Mouse (Mus musculus) heart, adult 2 months (tissue): ENCODE data around the gene Runx2. TPM values are rescaled to one million over a fixed set of nuclear protein-coding genes. Genes with fewer than 3 reads are reported as not detected.

Experiments
- DNase-seq, 2 experiments: peaks; one replicate each; pipeline ENCODE4 v3.0.0; 2021
- H3K27ac ChIP-seq: fragments of 200-600 bp; 2 replicates; pipeline ENCODE4 v1.8.1; 2022
- H3K27me3 ChIP-seq: fragments of 200-500 bp; 2 replicates; pipeline ENCODE4 v1.6.1; 2012; ENCODE audit warnings: mild to moderate bottlenecking, low read length, inconsistent platforms, mixed read lengths; ENCODE audit not compliant: control insufficient read depth, insufficient read depth
- H3K36me3 ChIP-seq: fragments of 200-500 bp; 2 replicates; pipeline ENCODE4 v1.6.1; 2012; ENCODE audit warnings: low read length, inconsistent platforms; ENCODE audit not compliant: control insufficient read depth, insufficient read depth
- H3K4me1 ChIP-seq: fragments of 200-500 bp; 2 replicates; pipeline ENCODE4 v1.6.1; 2011; ENCODE audit warnings: low read length; ENCODE audit not compliant: control insufficient read depth, insufficient read depth
- H3K4me3 ChIP-seq: fragments of 200-600 bp; 2 replicates; pipeline ENCODE4 v1.8.1; 2022
- H3K79me2 ChIP-seq: fragments of 200-500 bp; replicated peaks from 2 replicates; pipeline ENCODE4 v1.6.1; 2012; ENCODE audit warnings: mild to moderate bottlenecking, inconsistent platforms, low read length, moderate library complexity, mixed read lengths; ENCODE audit not compliant: control insufficient read depth, insufficient read depth
- H3K9ac ChIP-seq: fragments of 200-500 bp; 2 replicates; pipeline ENCODE4 v1.6.1; 2012; ENCODE audit warnings: low read depth, mild to moderate bottlenecking, control low read depth, inconsistent platforms, low read length, mixed read lengths
- CTCF ChIP-seq: fragments of 200-600 bp; IDR thresholded peaks from 2 replicates; pipeline ENCODE4 v1.8.1; 2022; ENCODE audit warnings: antibody characterized with exemption, mild to moderate bottlenecking, moderate library complexity
- EP300 ChIP-seq: fragments of 200-500 bp; IDR thresholded peaks from 2 replicates; pipeline ENCODE4 v1.6.1; 2011; ENCODE audit warnings: low read depth, low read length, control low read depth; ENCODE audit not compliant: insufficient read depth
- POLR2A ChIP-seq: fragments of 200-500 bp; IDR thresholded peaks from 2 replicates; pipeline ENCODE4 v1.6.1; 2011; ENCODE audit warnings: mild to moderate bottlenecking, low read depth, low read length, control low read depth; ENCODE audit not compliant: insufficient read depth
- WGBS: fragments of 180-500 bp; shearing (Covaris S2); methylation state at CpG from one replicate; pipeline ENCODE4 v1.1.7; 2018; 5-methylcytosine and 5-hydroxymethylcytosine counted together
- intact Hi-C: fragments of 180-260 bp; cut with DNase I; formaldehyde crosslinking; loops from one replicate; pipeline ENCODE4 v1.15.1; 2025
- polyA plus RNA-seq: library from polyadenylated mRNA; depleted of rRNA; stranded (reverse); fragments of >200 nt; gene quantifications from 2 replicates; pipeline ENCODE4 v1.2.3, GENCODE M21; 2012
- total RNA-seq, 2 experiments: library from RNA; stranded (reverse); gene quantifications; 2 replicates each; pipeline ENCODE4 v1.2.3; 2021

The Runx2 gene
- total and polyA plus RNA-seq, 3 experiments, result 0.41 to 0.76 (median 0.57) TPM

DNA sequence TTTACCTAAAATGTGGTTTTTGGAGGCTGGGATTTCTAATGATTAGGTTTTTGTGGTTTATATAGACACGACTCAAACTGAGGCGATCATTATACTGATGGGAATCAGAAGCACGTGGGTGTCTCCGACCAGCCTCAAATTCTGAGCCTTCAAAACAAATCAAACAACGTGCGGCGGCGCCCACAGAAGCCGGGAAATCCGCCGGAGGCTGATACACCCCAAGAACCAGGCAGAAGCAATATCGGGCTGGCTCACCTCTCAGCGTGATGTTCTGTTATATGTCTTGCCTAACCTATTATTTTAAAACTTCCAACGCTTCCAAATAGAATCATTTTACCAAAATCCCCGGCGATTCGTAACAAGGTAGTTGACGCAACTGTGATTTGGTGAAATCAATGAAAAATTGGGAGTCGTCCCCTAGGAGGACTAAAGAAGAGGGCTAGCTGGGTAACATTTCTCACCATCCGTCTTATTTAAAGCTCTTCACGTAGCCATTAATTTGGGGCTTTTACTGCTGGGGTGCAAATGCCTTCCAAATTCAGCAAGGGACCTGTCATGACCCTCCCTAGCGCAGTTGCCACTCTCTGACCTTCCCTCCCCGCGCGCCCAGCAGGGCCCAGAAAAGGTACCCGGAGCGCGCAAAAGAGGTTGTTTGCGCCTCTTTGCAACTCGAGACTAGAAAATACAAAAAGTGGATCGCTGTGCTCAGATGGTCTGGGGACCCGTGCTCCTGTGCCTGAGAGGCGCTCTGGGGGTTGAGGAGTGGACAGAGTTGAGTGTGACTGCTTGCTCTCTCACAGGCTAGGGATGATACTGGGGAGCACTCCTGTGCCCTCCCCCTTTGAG lies 77.1 kb downstream of the Runx2 start:
- 9% methylated on average over 33 of the region's 33 CpGs for WGBS
- Histone ChIP-seq H3K4me3 (no peak overlapping the region), H3K36me3 (no peaks in the 10 kb centered on the region), H3K4me1 (no peaks in the 10 kb centered on the region), H3K27ac (no peak overlapping the region), H3K79me2 (no peaks in the 10 kb centered on the region), H3K9ac (no peak overlapping the region), H3K27me3 (peaks cover 32% of the 10 kb centered on the region)
- TF ChIP-seq CTCF, result no peak
- TF ChIP-seq EP300, result no peak
- no peak for TF ChIP-seq POLR2A
- intact Hi-C loops, result loop anchor here (5.0 to 10.0 kb wide), 4 partner anchors 143 to 515 kb away; no protein-coding TSS in a partner anchor
- peak; percentile 9 to 40 for DNase-seq

DNA sequence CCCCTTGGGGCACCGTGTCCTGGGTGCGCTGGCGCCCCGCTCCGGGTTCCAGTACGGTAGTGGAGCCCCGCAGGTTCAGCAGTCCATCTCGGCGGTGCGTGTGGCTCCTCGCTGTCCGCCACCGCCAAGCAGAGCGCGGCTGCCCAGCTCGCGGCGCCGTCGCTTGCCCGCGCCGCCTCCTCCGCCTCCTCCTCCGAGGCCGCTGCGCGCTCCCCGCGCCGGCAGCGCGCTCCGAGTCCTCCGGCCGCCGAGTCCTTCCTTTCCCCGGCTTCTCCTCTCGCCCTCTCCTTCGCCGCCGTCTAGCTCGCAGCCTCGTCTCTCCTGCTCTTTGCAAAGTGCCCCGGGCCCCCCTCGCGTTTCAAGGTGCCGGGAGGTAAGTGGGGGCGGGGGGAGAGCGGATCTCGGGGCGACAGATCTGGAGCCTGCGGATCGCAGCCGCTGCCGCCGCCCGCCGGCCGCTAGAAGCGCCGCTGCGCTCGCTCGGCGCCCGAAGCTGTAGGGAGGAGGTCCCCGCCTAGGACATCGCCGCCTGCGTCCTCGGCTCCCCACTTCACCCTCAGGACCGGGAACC lies 78.5 kb downstream of the Runx2 start:
- DNase-seq, result peak; percentile 82
- WGBS, result under 1% methylated on average over 67 of the region's 73 CpGs
- Histone ChIP-seq H3K27ac (peak overlapping the region; percentile 33), H3K4me1 (no peaks in the 10 kb centered on the region), H3K27me3 (peaks cover 33% of the 10 kb centered on the region), H3K4me3 (peak overlapping the region; percentile 71), H3K79me2 (no peaks in the 10 kb centered on the region), H3K9ac (peak overlapping the region; percentile 86), H3K36me3 (no peaks in the 10 kb centered on the region)
- intact Hi-C loops, result loop anchor here (5.0 to 10.0 kb wide), 4 partner anchors 141 to 516 kb away; no protein-coding TSS in a partner anchor
- peak; percentile 56 for TF ChIP-seq CTCF
- no peak for TF ChIP-seq POLR2A
- TF ChIP-seq EP300, result no peak

DNA sequence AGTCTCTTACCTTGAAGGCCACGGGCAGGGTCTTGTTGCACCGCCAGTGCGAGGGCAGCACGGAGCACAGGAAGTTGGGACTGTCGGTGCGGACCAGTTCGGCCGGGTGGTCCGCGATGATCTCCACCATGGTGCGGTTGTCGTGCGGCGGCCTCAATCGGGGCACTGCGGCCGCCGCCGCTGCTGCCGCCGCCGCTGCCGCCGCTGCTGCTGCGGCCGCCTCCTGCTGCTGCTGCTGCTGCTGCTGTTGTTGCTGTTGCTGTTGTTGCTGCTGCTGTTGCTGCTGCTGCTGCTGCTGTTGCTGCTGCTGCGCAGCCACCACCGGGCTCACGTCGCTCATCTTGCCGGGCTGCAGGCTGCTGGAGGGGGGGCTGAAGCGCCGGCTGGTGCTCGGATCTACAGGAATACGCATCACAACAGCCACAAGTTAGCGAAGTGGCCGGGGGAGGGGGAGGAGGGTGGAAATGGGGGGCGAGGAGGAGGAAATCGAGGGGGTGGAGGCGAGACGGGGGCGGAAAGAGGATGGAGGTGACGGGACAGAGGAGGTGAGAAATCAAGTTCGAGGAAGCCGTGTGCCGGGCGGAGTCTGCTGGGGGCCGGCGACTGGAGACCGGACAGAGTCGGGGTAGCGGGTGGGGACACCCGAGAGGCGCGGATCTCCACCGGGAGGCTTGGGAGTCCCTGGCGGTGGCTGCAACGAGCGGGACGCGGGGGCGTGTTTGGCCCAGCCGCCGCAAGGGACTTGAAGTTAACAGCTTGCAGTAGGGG lies 79.2 kb downstream of the Runx2 start:
- Histone ChIP-seq H3K4me3 (peak overlapping the region; percentile 71), H3K27ac (peak overlapping the region; percentile 33; the same call in 1 of the 2 replicates), H3K79me2 (no peaks in the 10 kb centered on the region), H3K27me3 (peaks cover 33% of the 10 kb centered on the region), H3K9ac (peak overlapping the region; percentile 86), H3K36me3 (no peaks in the 10 kb centered on the region), H3K4me1 (no peaks in the 10 kb centered on the region)
- intact Hi-C loops, result loop anchor here (5.0 to 10.0 kb wide), 4 partner anchors 141 to 517 kb away; no protein-coding TSS in a partner anchor
- under 1% methylated on average over 61 of the region's 64 CpGs for WGBS
- TF ChIP-seq CTCF (no peak), POLR2A (no peak), EP300 (no peak)
- peak in 1 of 2 experiments; percentile 58 for DNase-seq

DNA sequence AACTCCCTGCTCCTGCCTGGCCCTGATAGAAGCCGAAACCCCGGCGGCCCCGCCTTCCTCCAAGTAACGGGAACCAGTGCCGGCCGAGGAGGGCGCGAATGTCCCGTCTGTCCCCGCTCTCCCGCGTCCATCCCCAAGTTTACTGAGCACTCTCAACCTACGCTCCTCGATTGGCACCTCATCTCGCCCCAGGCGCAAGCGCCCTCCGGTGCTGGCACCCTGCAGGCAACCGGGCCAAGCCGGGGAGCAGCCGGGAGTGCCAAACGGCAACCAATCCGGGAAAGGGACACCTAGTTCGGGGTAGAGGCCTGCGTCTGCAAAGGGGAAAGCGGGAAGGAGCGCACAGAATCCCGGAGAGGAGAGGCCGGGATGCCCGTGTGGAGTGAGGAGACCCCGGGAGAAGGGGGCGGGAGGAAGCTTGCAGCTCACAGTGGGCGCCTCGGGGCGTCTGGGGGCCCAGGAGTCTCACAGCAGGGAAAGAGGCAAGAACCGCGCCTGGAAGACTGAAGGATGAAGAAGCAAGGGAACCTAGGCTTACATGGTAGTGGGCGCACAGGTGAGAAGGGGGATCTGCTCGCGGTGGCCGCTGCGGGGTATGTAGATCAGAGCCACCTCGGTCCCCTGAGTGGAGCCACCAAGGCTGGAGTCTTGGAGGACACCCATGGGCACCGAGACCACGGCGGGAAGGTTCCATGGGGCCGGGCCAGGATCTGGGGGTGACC lies 79.9 kb downstream of the Runx2 start:
- peak; percentile 59 to 70 for DNase-seq
- Histone ChIP-seq H3K4me1 (no peaks in the 10 kb centered on the region), H3K36me3 (no peaks in the 10 kb centered on the region), H3K79me2 (no peaks in the 10 kb centered on the region), H3K27me3 (peaks cover 33% of the 10 kb centered on the region), H3K4me3 (peak overlapping the region; percentile 71), H3K27ac (no peak overlapping the region), H3K9ac (peak overlapping the region; percentile 86)
- intact Hi-C loops, result loop anchor here (5.0 to 10.0 kb wide), 4 partner anchors 140 to 518 kb away; no protein-coding TSS in a partner anchor
- TF ChIP-seq CTCF (no peak), POLR2A (no peak), EP300 (no peak)
- WGBS, result under 1% methylated on average over 48 of the region's 48 CpGs

DNA sequence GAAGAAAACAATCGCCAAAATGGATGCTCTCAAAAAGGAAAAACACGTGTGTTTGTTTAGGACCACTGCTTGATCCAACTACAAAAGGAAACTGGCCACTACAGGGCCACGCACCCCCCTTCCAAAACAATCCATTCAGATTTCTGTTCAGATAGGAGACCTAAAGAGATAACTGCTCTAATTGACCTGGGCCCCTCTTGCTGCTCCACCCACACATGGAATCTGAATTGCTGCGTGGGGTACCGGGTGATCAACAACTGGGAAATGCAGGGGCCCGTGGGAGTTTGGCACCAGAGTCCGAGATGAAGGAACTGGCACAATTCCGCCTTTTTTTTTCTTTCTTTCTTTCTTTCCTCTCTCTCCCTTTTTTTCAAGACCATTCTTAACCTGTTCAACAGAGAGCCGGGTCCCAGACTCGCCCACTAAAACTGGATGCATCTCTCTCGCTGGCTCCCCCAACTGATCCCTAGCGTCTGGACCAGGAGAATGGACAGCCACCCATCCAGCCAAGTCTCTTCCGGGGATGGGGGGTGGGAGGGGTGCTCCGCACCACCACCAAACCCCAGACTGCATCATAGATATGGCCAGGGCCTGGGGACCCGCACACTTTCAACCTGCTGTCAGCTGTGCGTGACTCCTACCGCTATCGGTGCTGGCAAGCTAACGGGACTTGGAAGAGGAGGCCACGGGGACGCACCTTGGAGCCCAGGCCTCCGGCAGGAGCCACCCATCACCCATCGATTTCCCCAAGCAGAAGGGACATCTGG lies 80.9 kb downstream of the Runx2 start:
- 18% methylated on average over 23 of the region's 23 CpGs for WGBS
- TF ChIP-seq CTCF, result no peak
- DNase-seq, result peak in 1 of 2 experiments; percentile 21
- peaks cover 33% of the 10 kb centered on the region for H3K27me3 ChIP-seq
- H3K79me2 ChIP-seq, result no peaks in the 10 kb centered on the region
- intact Hi-C loops, result loop anchor here (10.0 kb wide), 3 partner anchors 139 to 469 kb away; no protein-coding TSS in a partner anchor
- peak overlapping the region; percentile 71 for H3K4me3 ChIP-seq
- H3K36me3 ChIP-seq, result no peaks in the 10 kb centered on the region
- H3K27ac ChIP-seq, result no peak overlapping the region
- no peak overlapping the region for H3K9ac ChIP-seq
- H3K4me1 ChIP-seq, result no peaks in the 10 kb centered on the region
